Comparison of ENCODE assay signal across 13 mouse cellular contexts in genomic region chr11:76309868-76310267, GRCm38 (mm10).
DNase-seq lines count a peak whose midpoint lies in the region; ATAC-seq and TF ChIP-seq lines count a peak whose summit lies in the region.
"Had no signal": no experiment of that assay in that cellular context is flagged by ENCODE, and none has a peak within 500 bp of the region (broad histone marks: within the 10 kb centered on the region; RNA-seq: fewer than 3 reads in every experiment).

No protein-coding gene starts in this region.

- 0 out of 2 replicates have a peak overlapping the region, but pooled peaks have one; percentile 4 for H3K4me2 ChIP-seq in embryonic facial prominence, embryonic 13.5 days
- H3K4me2 ChIP-seq: forebrain, embryonic 12.5 days had no signal

- intact Hi-C loops in gastrocnemius, adult 2 months (cut with DNase I): loop anchor here (5.0 kb wide), 1 partner anchor 87 kb away; the partner anchor contains the start of gene Nxn
- intact Hi-C loops in gastrocnemius, postnatal 36 days (cut with DNase I): no loop called here

- peak; percentile 61 for DNase-seq in gastrocnemius, adult 2 months
- DNase-seq in gastrocnemius, postnatal 36 days: no peak
- DNase-seq in liver, adult 2 months (ENCODE audit: extremely low read depth, low read depth, low spot score): peak; percentile 20
- DNase-seq in liver: no peak
- DNase-seq in lung, postnatal 36 days: peak; percentile 39
- DNase-seq in left cerebral cortex, adult 8-10 months (ENCODE audit: low spot score in 2 of 2): no peak
- DNase-seq in T-cell, adult 2 months (ENCODE audit: low spot score): no peak
- DNase-seq: right cerebral cortex, adult 18-20 months; thymus, adult 18-20 months had no signal

- no peaks in the 10 kb centered on the region for H3K79me2 ChIP-seq in liver, adult 2 months (ENCODE audit: control insufficient read depth, insufficient read depth, low read length)

- peak overlapping the region; percentile 79 for H3K27ac ChIP-seq in gastrocnemius, adult 2 months
- peak overlapping the region; percentile 43 for H3K27ac ChIP-seq in liver, adult 2 months (replicated peaks; ENCODE audit: insufficient read depth, low read depth, low read length)
- H3K27ac ChIP-seq in embryonic facial prominence, embryonic 13.5 days: peak overlapping the region; percentile 92
- H3K27ac ChIP-seq: liver, embryonic 14.5 days had no signal

- H3K9me3 ChIP-seq in embryonic facial prominence, embryonic 13.5 days: no peaks in the 10 kb centered on the region
- H3K9me3 ChIP-seq: forebrain, embryonic 12.5 days had no signal

- no peaks in the 10 kb centered on the region for H3K27me3 ChIP-seq in liver, adult 2 months (ENCODE audit: control insufficient read depth, insufficient read depth, low read length)
- H3K27me3 ChIP-seq in embryonic facial prominence, embryonic 13.5 days: no peaks in the 10 kb centered on the region
- H3K27me3 ChIP-seq: forebrain, embryonic 12.5 days had no signal

- no peak for TF ChIP-seq POLR2A in liver, adult 2 months (IDR thresholded peaks at IDR 0.05; ENCODE audit: extremely low read depth, insufficient read depth, low read length)

- TF ChIP-seq CTCF in gastrocnemius, adult 2 months (IDR thresholded peaks at IDR 0.05): no peak
- TF ChIP-seq CTCF in liver, adult 2 months (IDR thresholded peaks at IDR 0.05; ENCODE audit: low read depth, low read length): no peak

- no peak overlapping the region for H3K4me3 ChIP-seq in gastrocnemius, adult 2 months
- no peak overlapping the region for H3K4me3 ChIP-seq in liver, adult 2 months (ENCODE audit: insufficient read depth, low read depth, low read length)
- no peak overlapping the region for H3K4me3 ChIP-seq in embryonic facial prominence, embryonic 13.5 days
- H3K4me3 ChIP-seq: forebrain, embryonic 12.5 days had no signal

- H3K9ac ChIP-seq in liver, adult 2 months (ENCODE audit: low read depth, low read length): no peak overlapping the region
- peak overlapping the region; percentile 21; the same call in 1 of the 2 replicates for H3K9ac ChIP-seq in embryonic facial prominence, embryonic 13.5 days
- H3K9ac ChIP-seq: forebrain, embryonic 12.5 days; liver, embryonic 14.5 days had no signal

- no peak for ATAC-seq in embryonic facial prominence, embryonic 13.5 days (ENCODE audit: insufficient number of reproducible peaks, insufficient read depth, low FRiP score, low TSS enrichment, low read depth)
- ATAC-seq: activated CD4-positive, CD25-positive, alpha-beta regulatory T cell, adult 4 months had no signal

- H3K36me3 ChIP-seq in liver, adult 2 months (ENCODE audit: control insufficient read depth, insufficient read depth, low read length): no peaks in the 10 kb centered on the region
- H3K36me3 ChIP-seq in embryonic facial prominence, embryonic 13.5 days: no peaks in the 10 kb centered on the region
- H3K36me3 ChIP-seq: forebrain, embryonic 12.5 days had no signal

- 65% methylated on average over 5 of the region's 5 CpGs for WGBS in liver, adult 2 months
- WGBS in embryonic facial prominence, embryonic 13.5 days: 30% methylated on average over 5 of the region's 5 CpGs

- no peaks in the 10 kb centered on the region for H3K4me1 ChIP-seq in liver, adult 2 months (ENCODE audit: control insufficient read depth, insufficient read depth, low read length)
- peaks cover 90% of the 10 kb centered on the region for H3K4me1 ChIP-seq in embryonic facial prominence, embryonic 13.5 days

Comparison
In these comparisons a context has a peak if more than half of its experiments do, and no peak if none do; other contexts are left out.
1. DNase-seq: peak in gastrocnemius, adult 2 months (single experiment), liver, adult 2 months (single experiment) and lung, postnatal 36 days (single experiment); none in gastrocnemius, postnatal 36 days (0 of 2), liver (single experiment), left cerebral cortex, adult 8-10 months (0 of 2) and T-cell, adult 2 months (single experiment).
2. Peak in every context shown above with its lines, with median percentiles within 50 percentile points of each other: H3K27ac ChIP-seq.